Mouse (Mus musculus): ENCODE results near the gene Tpm4.

DNA sequence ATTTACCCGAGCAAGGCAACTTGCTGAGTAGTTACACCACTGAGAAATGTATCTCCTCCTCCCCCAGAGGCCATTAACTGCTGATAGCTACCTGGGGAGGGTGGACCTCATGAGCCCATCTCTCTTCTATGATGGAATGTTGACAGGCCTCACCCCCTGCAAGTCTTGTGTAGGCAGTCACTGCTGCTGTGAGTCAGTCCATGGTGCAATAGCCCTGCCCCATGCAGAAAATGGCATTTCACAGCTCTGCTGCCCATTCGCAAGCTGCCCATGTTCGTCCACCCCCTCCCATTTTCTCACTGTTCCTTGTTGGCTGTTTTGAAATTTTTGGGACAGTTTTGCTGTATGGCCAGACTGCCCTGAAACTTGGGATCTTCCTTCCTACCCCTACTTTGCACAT, 10.7 kb downstream of the Tpm4 start:
- TF ChIP-seq CTCF (IDR thresholded peaks at IDR 0.05; ENCODE audit: control insufficient read depth, insufficient read depth, insufficient replicate concordance, low read depth, low read length) (no peak), POLR2A (IDR thresholded peaks at IDR 0.05; ENCODE audit: control insufficient read depth, low read depth, low read length) (no peak)
